Mouse (Mus musculus): Measurements from ENCODE around the gene Phf13. TPM values are rescaled to one million over a fixed set of nuclear protein-coding genes. Genes with fewer than 3 reads are reported as not detected.

Phf13 gene
- polyA plus RNA-seq, 1 experiment from 2014 or later, result 15.1 TPM

GRCm38 (mm10) chr4:152032922-152033321, 36.9 kb upstream of the Phf13 start:
- H3K4me3 ChIP-seq (ENCODE audit: low read depth, low read length), result no peak overlapping the region

GRCm38 (mm10) chr4:152029997-152030396, 33.9 kb upstream of the Phf13 start:
- Histone ChIP-seq H3K4me2 (ENCODE audit: low read depth, low read length) (no peak overlapping the region), H3K9me3 (ENCODE audit: control insufficient read depth, low read length) (no peaks in the 10 kb centered on the region), H3K27ac (ENCODE audit: low read depth, low read length) (no peak overlapping the region), H3K4me3 (ENCODE audit: low read depth, low read length) (no peak overlapping the region), H3K4me1 (ENCODE audit: control insufficient read depth, insufficient read depth, low read length) (peaks cover 38% of the 10 kb centered on the region), H3K9ac (replicated peaks; ENCODE audit: low read depth, low read length) (no peak overlapping the region), H3K36me3 (ENCODE audit: control insufficient read depth, insufficient read depth, low read length) (no peaks in the 10 kb centered on the region), H3K27me3 (ENCODE audit: control insufficient read depth, insufficient read depth, low read length) (no peaks in the 10 kb centered on the region)
- ATAC-seq (ENCODE audit: low read depth), result no peak
- WGBS, result 73% methylated on average over 4 of the region's 4 CpGs

More at GRCm38 (mm10) chr4:152032922-152033321, 36.9 kb upstream of the Phf13 start:
- Histone ChIP-seq H3K27me3 (ENCODE audit: control insufficient read depth, insufficient read depth, low read length) (no peaks in the 10 kb centered on the region), H3K27ac (ENCODE audit: low read depth, low read length) (no peak overlapping the region), H3K4me1 (ENCODE audit: control insufficient read depth, insufficient read depth, low read length) (peaks cover 17% of the 10 kb centered on the region; the same call in 1 of the 2 replicates), H3K36me3 (ENCODE audit: control insufficient read depth, insufficient read depth, low read length) (no peaks in the 10 kb centered on the region), H3K4me2 (ENCODE audit: low read depth, low read length) (no peak overlapping the region), H3K9me3 (ENCODE audit: control insufficient read depth, low read length) (no peaks in the 10 kb centered on the region), H3K9ac (replicated peaks; ENCODE audit: low read depth, low read length) (no peak overlapping the region)
- WGBS, result 91% methylated on average over 13 of the region's 13 CpGs
- no peak for ATAC-seq (ENCODE audit: low read depth)

GRCm38 (mm10) chr4:152029087-152029486, 33.0 kb upstream of the Phf13 start:
- WGBS, result 33% methylated on average over 5 of the region's 5 CpGs
- Histone ChIP-seq H3K36me3 (ENCODE audit: control insufficient read depth, insufficient read depth, low read length) (no peaks in the 10 kb centered on the region), H3K9ac (replicated peaks; ENCODE audit: low read depth, low read length) (no peak overlapping the region), H3K9me3 (ENCODE audit: control insufficient read depth, low read length) (no peaks in the 10 kb centered on the region), H3K4me2 (ENCODE audit: low read depth, low read length) (peak overlapping the region; percentile 90; the same call in 1 of the 2 replicates), H3K4me3 (ENCODE audit: low read depth, low read length) (no peak overlapping the region; the same call in 1 of the 2 replicates), H3K27ac (ENCODE audit: low read depth, low read length) (no peak overlapping the region), H3K4me1 (ENCODE audit: control insufficient read depth, insufficient read depth, low read length) (peaks cover 42% of the 10 kb centered on the region), H3K27me3 (ENCODE audit: control insufficient read depth, insufficient read depth, low read length) (no peaks in the 10 kb centered on the region)
- no peak for ATAC-seq (ENCODE audit: low read depth)

- Histone ChIP-seq H3K27ac (ENCODE audit: low read depth, low read length) (0 out of 2 replicates have a peak overlapping the region, but pooled peaks have one; percentile 23), H3K4me3 (ENCODE audit: low read depth, low read length) (peak overlapping the region; percentile 64), H3K27me3 (ENCODE audit: control insufficient read depth, insufficient read depth, low read length) (no peaks in the 10 kb centered on the region), H3K4me1 (ENCODE audit: control insufficient read depth, insufficient read depth, low read length) (peaks cover 42% of the 10 kb centered on the region), H3K9me3 (ENCODE audit: control insufficient read depth, low read length) (no peaks in the 10 kb centered on the region), H3K4me2 (ENCODE audit: low read depth, low read length) (peak overlapping the region; percentile 90), H3K36me3 (ENCODE audit: control insufficient read depth, insufficient read depth, low read length) (no peaks in the 10 kb centered on the region), H3K9ac (replicated peaks; ENCODE audit: low read depth, low read length) (no peak overlapping the region)
- ATAC-seq (ENCODE audit: low read depth), result no peak
- 70% methylated on average over 15 of the region's 15 CpGs for WGBS
Observed at GRCm38 (mm10) chr4:152028456-152028855, 32.4 kb upstream of the Phf13 start.

GRCm38 (mm10) chr4:152027524-152027923, 31.5 kb upstream of the Phf13 start, which contains the start of gene Zbtb48:
Gene Zbtb48 (minus strand): TSS chr4:152027671.
- no peaks in the 10 kb centered on the region for H3K27me3 ChIP-seq (ENCODE audit: control insufficient read depth, insufficient read depth, low read length)
- H3K9me3 ChIP-seq (ENCODE audit: control insufficient read depth, low read length), result no peaks in the 10 kb centered on the region
- ATAC-seq (ENCODE audit: low read depth), result peak; percentile 98
- peak within 1 kb of the TSS; percentile 96 for H3K4me2 ChIP-seq (ENCODE audit: low read depth, low read length)
- 1% methylated on average over 33 of the region's 35 CpGs for WGBS
- H3K27ac ChIP-seq (ENCODE audit: low read depth, low read length), result 0 out of 2 replicates have a peak within 1 kb of the TSS, but pooled peaks have one; percentile 23
- peaks cover 42% of the 10 kb centered on the region for H3K4me1 ChIP-seq (ENCODE audit: control insufficient read depth, insufficient read depth, low read length)
- peak within 1 kb of the TSS; percentile 65 for H3K9ac ChIP-seq (replicated peaks; ENCODE audit: low read depth, low read length)
- no peaks in the 10 kb centered on the region; the same call in 1 of the 2 replicates for H3K36me3 ChIP-seq (ENCODE audit: control insufficient read depth, insufficient read depth, low read length)
- H3K4me3 ChIP-seq (ENCODE audit: low read depth, low read length), result peak within 1 kb of the TSS; percentile 64

GRCm38 (mm10) chr4:152026751-152027508, 30.9 kb upstream of the Phf13 start:
- Histone ChIP-seq H3K9ac (replicated peaks; ENCODE audit: low read depth, low read length) (peak overlapping the region; percentile 65), H3K27me3 (ENCODE audit: control insufficient read depth, insufficient read depth, low read length) (no peaks in the 10 kb centered on the region), H3K27ac (ENCODE audit: low read depth, low read length) (no peak overlapping the region), H3K4me1 (ENCODE audit: control insufficient read depth, insufficient read depth, low read length) (peaks cover 42% of the 10 kb centered on the region), H3K4me2 (ENCODE audit: low read depth, low read length) (peak overlapping the region; percentile 96), H3K36me3 (ENCODE audit: control insufficient read depth, insufficient read depth, low read length) (peaks cover 4% of the 10 kb centered on the region), H3K4me3 (ENCODE audit: low read depth, low read length) (peak overlapping the region; percentile 64), H3K9me3 (ENCODE audit: control insufficient read depth, low read length) (no peaks in the 10 kb centered on the region)
- ATAC-seq (ENCODE audit: low read depth), result peak; percentile 57
- WGBS, result 3% methylated on average over 41 of the region's 41 CpGs

GRCm38 (mm10) chr4:152024525-152024924, 28.5 kb upstream of the Phf13 start:
- Histone ChIP-seq H3K4me1 (ENCODE audit: control insufficient read depth, insufficient read depth, low read length) (peaks cover 35% of the 10 kb centered on the region), H3K4me3 (ENCODE audit: low read depth, low read length) (no peak overlapping the region), H3K36me3 (ENCODE audit: control insufficient read depth, insufficient read depth, low read length) (peaks cover 22% of the 10 kb centered on the region), H3K27ac (ENCODE audit: low read depth, low read length) (no peak overlapping the region), H3K4me2 (ENCODE audit: low read depth, low read length) (no peak overlapping the region), H3K27me3 (ENCODE audit: control insufficient read depth, insufficient read depth, low read length) (no peaks in the 10 kb centered on the region), H3K9me3 (ENCODE audit: control insufficient read depth, low read length) (no peaks in the 10 kb centered on the region), H3K9ac (replicated peaks; ENCODE audit: low read depth, low read length) (no peak overlapping the region)
- 94% methylated on average over 11 of the region's 11 CpGs for WGBS
- ATAC-seq (ENCODE audit: low read depth), result no peak

GRCm38 (mm10) chr4:152022506-152022905, 26.4 kb upstream of the Phf13 start:
- H3K36me3 ChIP-seq (ENCODE audit: control insufficient read depth, insufficient read depth, low read length), result peaks cover 36% of the 10 kb centered on the region
- no peak for ATAC-seq (ENCODE audit: low read depth)
- H3K9me3 ChIP-seq (ENCODE audit: control insufficient read depth, low read length), result no peaks in the 10 kb centered on the region
- H3K4me3 ChIP-seq (ENCODE audit: low read depth, low read length), result no peak overlapping the region
- H3K4me2 ChIP-seq (ENCODE audit: low read depth, low read length), result no peak overlapping the region
- 92% methylated on average over 8 of the region's 8 CpGs for WGBS
- H3K4me1 ChIP-seq (ENCODE audit: control insufficient read depth, insufficient read depth, low read length), result peaks cover 24% of the 10 kb centered on the region
- H3K9ac ChIP-seq (replicated peaks; ENCODE audit: low read depth, low read length), result no peak overlapping the region
- no peaks in the 10 kb centered on the region for H3K27me3 ChIP-seq (ENCODE audit: control insufficient read depth, insufficient read depth, low read length)
- no peak overlapping the region for H3K27ac ChIP-seq (ENCODE audit: low read depth, low read length)

GRCm38 (mm10) chr4:152021568-152022097, 25.6 kb upstream of the Phf13 start:
- Histone ChIP-seq H3K4me2 (ENCODE audit: low read depth, low read length) (no peak overlapping the region), H3K9ac (replicated peaks; ENCODE audit: low read depth, low read length) (no peak overlapping the region), H3K27ac (ENCODE audit: low read depth, low read length) (no peak overlapping the region), H3K4me1 (ENCODE audit: control insufficient read depth, insufficient read depth, low read length) (peaks cover 21% of the 10 kb centered on the region), H3K27me3 (ENCODE audit: control insufficient read depth, insufficient read depth, low read length) (no peaks in the 10 kb centered on the region), H3K4me3 (ENCODE audit: low read depth, low read length) (no peak overlapping the region), H3K36me3 (ENCODE audit: control insufficient read depth, insufficient read depth, low read length) (peaks cover 36% of the 10 kb centered on the region), H3K9me3 (ENCODE audit: control insufficient read depth, low read length) (no peaks in the 10 kb centered on the region)
- 81% methylated on average over 12 of the region's 12 CpGs for WGBS
- ATAC-seq (ENCODE audit: low read depth), result no peak
